Mouse (Mus musculus) liver, embryonic 16.5 days (tissue): ENCODE results near the gene Asap2. TPM values are rescaled to one million over a fixed set of nuclear protein-coding genes. Genes with fewer than 3 reads are reported as not detected.

Experiments
- ATAC-seq: fragments of 200-750 bp; cut with Nextera tagmentation; 2 replicates; pipeline ENCODE4 v1.8.0; 2017; ENCODE audit warnings: low read depth, mild to moderate bottlenecking, moderate number of reproducible peaks, moderate library complexity
- H3K27ac ChIP-seq: fragments of 300-500 bp; sonication (generic); 2 replicates; pipeline ENCODE4 v1.5.1; 2014; ENCODE audit warnings: mild to moderate bottlenecking, low read length
- H3K27me3 ChIP-seq: fragments of 300-500 bp; sonication (generic); 2 replicates; pipeline ENCODE4 v1.6.1; 2014; ENCODE audit warnings: low read depth, low read length, mixed read lengths; ENCODE audit not compliant: control insufficient read depth, insufficient read depth
- H3K36me3 ChIP-seq: fragments of 300-500 bp; sonication (generic); 2 replicates; pipeline ENCODE4 v1.6.1; 2014; ENCODE audit warnings: mild to moderate bottlenecking; ENCODE audit not compliant: control insufficient read depth, insufficient read depth
- H3K4me1 ChIP-seq: fragments of 300-500 bp; sonication (generic); 2 replicates; pipeline ENCODE4 v1.6.1; 2014; ENCODE audit warnings: low read depth, low read length, mixed read lengths; ENCODE audit not compliant: control insufficient read depth
- H3K4me2 ChIP-seq: fragments of 300-500 bp; sonication (generic); 2 replicates; pipeline ENCODE4 v1.6.1; 2014; ENCODE audit warnings: low read depth, low read length, mixed read lengths
- H3K4me3 ChIP-seq: fragments of 300-500 bp; sonication (generic); 2 replicates; pipeline ENCODE4 v1.5.1; 2014; ENCODE audit warnings: low read depth, mild to moderate bottlenecking, low read length
- H3K9ac ChIP-seq: fragments of 300-500 bp; sonication (generic); 2 replicates; pipeline ENCODE4 v1.6.1; 2014; ENCODE audit warnings: low read depth, low read length
- H3K9me3 ChIP-seq: fragments of 300-500 bp; sonication (generic); replicated peaks from 2 replicates; pipeline ENCODE4 v1.6.1; 2016; ENCODE audit warnings: low read length; ENCODE audit not compliant: control insufficient read depth
- WGBS: fragments of 180-500 bp; shearing (Covaris S2); extraction: QIAGEN DNeasy Blood & Tissue Kit; methylation state at CpG from one replicate; pipeline ENCODE4 v1.1.7; 2014; ENCODE audit not compliant: insufficient replicate concordance; 5-methylcytosine and 5-hydroxymethylcytosine counted together
- polyA plus RNA-seq: library from polyadenylated mRNA; unstranded; fragments of >200 nt; fragmentation: Nextera tagmentation; extraction: Ambion mirVana; gene quantifications from 2 replicates; pipeline ENCODE4 v1.2.1, GENCODE M21; 2015

Gene Asap2
- polyA plus RNA-seq, 1 experiment from 2014 or later, result 1.5 TPM

DNA sequence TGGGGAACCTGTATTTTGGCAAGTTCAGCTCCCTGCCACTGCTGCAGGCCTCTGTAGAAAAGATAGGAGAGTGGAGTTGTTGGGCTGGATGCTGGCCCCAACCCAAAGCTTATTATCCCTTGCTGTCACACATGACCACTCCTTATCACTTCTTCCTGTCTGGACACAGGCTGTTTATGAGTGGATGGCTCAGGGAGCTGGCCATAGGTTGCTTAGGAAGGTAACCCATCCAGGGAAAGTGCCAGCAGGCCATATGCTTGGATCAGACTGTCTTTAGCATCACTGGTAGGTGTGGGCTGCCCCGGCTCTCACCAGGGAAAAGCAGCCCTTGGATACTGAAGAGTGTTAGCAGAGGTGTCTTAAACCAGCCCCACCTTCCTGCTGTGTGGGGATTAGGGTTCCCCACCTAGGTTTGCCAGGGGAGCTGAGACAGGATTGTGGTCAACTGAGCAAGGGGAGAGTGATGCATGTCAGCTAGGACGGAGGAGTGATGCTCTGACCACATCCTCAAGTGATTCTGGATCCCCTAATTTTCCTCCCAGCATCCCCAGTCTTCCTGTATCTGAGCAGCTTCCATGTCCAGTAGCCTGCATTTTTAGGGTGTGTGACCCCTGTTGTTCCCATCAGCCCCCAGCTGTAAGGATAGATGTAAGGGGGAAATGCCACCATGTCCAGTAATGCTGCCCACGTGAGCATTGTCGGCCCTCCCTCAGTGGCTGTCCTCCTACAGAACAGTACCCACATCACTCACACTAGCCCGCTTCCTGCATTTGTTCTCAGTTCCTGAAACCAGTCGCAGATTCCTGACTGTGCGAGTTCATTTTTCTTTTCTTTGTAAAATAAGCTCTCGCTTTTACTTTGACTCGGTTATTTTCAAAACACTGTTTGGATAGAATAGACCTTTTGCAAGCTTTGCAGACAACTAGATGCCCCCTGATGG is 138.9 kb downstream of the Asap2 start:
- Histone ChIP-seq H3K9ac (no peak overlapping the region), H3K36me3 (no peaks in the 10 kb centered on the region), H3K4me3 (no peak overlapping the region), H3K27ac (no peak overlapping the region), H3K9me3 (no peaks in the 10 kb centered on the region), H3K27me3 (no peaks in the 10 kb centered on the region), H3K4me2 (no peak overlapping the region), H3K4me1 (peaks cover 3% of the 10 kb centered on the region)
- 42% methylated on average over 9 of the region's 9 CpGs for WGBS
- 0 out of 2 replicates have a peak, but pooled peaks have one; percentile 24 for ATAC-seq

DNA sequence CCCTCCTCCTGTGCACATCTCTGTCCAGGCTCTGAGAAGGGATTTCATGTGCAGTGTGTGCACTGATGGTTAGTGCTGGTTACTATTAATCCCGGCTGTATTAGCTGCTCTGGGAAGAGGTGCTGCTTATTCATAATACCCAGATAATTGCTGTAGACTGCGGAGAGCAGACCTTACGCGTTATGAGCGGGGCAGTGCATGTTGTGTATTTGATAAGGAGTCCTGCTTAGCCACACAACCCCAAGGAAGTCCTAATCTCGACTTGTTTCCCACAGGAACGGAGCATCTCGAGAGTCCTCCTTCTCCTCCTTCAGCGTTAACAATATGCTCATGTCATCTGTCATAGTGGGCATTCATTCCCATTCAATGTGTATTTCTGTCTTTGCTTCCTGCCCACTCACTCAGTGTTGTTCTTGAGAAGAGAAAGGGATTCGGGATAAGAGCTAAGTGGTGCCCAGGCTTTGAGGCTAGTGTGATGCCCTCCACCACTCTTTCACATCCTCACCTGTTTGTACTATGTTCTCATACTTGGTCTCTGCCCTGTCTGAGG is 140.1 kb downstream of the Asap2 start:
- no peak for ATAC-seq
- H3K4me3 ChIP-seq, result no peak overlapping the region
- peaks cover 3% of the 10 kb centered on the region for H3K4me1 ChIP-seq
- 24% methylated on average over 10 of the region's 10 CpGs for WGBS
- H3K9me3 ChIP-seq, result no peaks in the 10 kb centered on the region
- no peaks in the 10 kb centered on the region for H3K36me3 ChIP-seq
- H3K9ac ChIP-seq, result no peak overlapping the region
- no peaks in the 10 kb centered on the region for H3K27me3 ChIP-seq
- no peak overlapping the region for H3K4me2 ChIP-seq
- no peak overlapping the region for H3K27ac ChIP-seq

DNA sequence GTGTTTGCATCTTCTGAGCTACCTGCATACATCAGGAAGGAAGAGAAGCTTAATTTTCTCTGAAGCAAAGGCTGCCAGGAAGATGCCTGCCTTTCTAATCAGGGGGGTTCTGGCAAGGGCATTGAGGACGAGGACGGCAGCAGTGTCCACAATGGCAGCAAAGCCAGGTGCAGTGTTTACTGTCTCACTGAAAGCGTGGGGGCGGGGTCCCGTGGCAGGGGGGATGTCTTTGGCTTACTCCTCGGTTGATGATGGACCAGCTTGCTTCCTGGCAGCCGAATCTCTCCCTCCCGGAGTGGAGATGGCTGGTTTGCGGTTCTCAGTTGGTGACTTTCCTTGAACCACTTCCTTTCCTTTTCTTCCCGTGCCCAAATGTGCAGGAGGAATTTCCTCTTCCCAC is 142.3 kb downstream of the Asap2 start:
- ATAC-seq, result no peak
- H3K36me3 ChIP-seq, result no peaks in the 10 kb centered on the region
- peaks cover 14% of the 10 kb centered on the region for H3K4me1 ChIP-seq
- H3K4me3 ChIP-seq, result no peak overlapping the region
- H3K9ac ChIP-seq, result no peak overlapping the region
- no peak overlapping the region for H3K27ac ChIP-seq
- no peaks in the 10 kb centered on the region for H3K9me3 ChIP-seq
- H3K4me2 ChIP-seq, result no peak overlapping the region
- 16% methylated on average over 10 of the region's 10 CpGs for WGBS
- no peaks in the 10 kb centered on the region for H3K27me3 ChIP-seq

DNA sequence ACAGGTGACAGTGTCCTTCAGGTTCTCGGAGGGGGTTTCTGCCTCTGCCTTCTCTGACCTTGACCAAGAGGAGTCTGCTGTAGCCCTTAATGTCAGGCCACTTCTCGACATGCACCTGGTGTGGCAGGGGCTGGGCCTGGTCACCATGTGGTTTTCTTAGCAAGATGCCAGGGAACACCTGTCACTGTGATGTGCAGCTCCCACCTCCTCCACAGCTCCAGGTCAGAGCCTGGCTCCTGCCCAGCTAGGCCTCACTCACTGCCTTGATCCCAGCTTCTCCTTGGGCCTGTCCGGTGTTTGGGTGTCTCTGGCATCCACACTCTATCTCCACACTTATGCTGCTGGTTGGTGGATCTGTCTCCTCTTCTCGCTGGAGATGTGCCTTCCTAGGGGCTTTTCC is 142.8 kb downstream of the Asap2 start:
- Histone ChIP-seq H3K27me3 (no peaks in the 10 kb centered on the region), H3K27ac (no peak overlapping the region), H3K36me3 (no peaks in the 10 kb centered on the region), H3K4me2 (no peak overlapping the region), H3K4me1 (peaks cover 14% of the 10 kb centered on the region), H3K9ac (no peak overlapping the region), H3K4me3 (no peak overlapping the region), H3K9me3 (no peaks in the 10 kb centered on the region)
- 59% methylated on average over 4 of the region's 4 CpGs for WGBS
- no peak for ATAC-seq

DNA sequence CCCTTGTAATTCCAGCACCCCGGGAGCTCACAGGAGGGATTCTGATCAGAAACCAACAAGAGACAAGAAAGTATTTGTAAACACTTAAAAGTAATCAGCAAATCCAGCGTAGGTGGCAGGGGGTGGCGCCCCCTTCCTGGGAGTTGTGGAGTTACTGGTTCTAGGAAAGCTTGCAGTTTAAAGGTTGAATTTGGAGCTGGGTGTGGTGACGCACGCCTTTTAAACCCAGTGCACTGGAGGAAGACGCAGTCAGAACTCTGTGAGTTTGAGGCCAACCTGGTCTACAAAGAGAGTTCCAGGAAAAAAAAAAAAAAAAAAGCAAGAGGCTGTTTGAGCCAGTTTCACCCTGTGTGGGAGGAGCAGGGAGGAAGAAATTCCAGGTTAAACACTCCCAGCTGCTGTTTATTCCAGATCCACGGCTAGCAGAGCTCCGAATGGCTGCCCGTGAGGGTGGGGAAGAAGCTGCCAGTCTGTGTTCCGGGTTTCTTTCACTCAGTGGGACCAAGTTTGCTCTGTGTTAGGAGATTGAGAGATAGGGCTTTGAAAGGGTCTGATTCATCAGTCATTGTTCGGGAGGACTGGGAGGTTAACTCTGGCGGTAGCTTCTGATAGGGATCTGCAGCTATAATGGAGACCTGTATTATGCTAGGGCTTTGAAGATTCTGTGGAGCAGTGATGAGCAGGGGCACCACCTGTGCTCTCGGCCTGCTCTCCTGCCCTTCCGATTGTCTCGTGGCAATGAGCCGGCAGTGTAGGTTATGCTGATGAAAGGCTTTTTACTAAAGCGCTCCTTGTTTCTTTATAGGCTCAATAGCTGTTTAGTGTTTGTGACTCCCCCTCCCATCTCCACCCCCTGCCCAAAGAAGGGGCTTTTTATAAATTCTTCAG is 144.0 kb downstream of the Asap2 start:
- Histone ChIP-seq H3K4me3 (no peak overlapping the region), H3K36me3 (no peaks in the 10 kb centered on the region), H3K9ac (no peak overlapping the region), H3K4me2 (no peak overlapping the region), H3K9me3 (no peaks in the 10 kb centered on the region), H3K4me1 (peaks cover 11% of the 10 kb centered on the region), H3K27me3 (no peaks in the 10 kb centered on the region), H3K27ac (no peak overlapping the region)
- no peak for ATAC-seq
- 51% methylated on average over 17 of the region's 17 CpGs for WGBS

DNA sequence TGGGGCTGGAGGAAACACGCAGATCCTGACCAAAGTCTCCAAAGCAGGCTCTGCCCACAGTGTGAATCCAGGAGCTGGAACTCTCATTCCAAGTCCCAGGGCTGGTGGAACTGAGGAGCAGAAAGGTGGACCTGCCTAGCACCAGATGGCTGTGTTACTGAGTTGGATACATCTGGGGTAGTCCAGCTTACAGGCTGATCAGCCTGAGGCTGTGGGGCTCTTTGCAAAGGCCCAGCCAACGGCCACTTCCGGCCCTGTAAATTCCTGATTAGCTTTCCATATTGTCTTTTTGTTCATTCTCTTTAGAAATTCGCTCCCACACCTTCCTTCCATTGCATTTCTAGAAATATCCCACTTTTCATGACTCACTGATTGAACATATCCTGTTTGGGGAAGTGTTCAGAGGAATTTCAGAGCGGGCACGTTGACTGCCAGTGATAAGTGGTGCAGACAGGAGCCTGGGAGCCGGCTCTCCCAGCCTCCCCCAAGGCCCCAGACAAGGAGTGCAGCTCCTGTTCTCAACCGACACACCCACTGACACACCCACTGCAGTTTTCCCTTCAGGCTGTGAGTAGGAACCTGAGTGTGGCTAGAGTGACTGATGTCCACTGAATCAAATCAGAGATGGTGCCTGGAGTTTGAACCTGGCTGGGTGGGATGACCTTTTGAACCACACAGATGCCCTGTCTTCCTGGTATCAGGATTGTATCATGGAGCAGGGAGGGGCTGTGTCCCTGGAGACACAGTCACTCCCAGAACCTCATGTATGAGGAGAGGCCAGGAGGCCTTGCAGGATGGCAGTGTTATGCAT is 145.6 kb downstream of the Asap2 start:
- no peak overlapping the region for H3K9ac ChIP-seq
- ATAC-seq, result peak; percentile 24; the same call in 1 of the 2 replicates
- no peaks in the 10 kb centered on the region for H3K36me3 ChIP-seq
- H3K27ac ChIP-seq, result no peak overlapping the region; the same call in 1 of the 2 replicates
- H3K4me1 ChIP-seq, result peaks cover 11% of the 10 kb centered on the region
- H3K4me2 ChIP-seq, result no peak overlapping the region
- H3K4me3 ChIP-seq, result no peak overlapping the region
- H3K27me3 ChIP-seq, result no peaks in the 10 kb centered on the region
- 26% methylated on average over 8 of the region's 8 CpGs for WGBS
- H3K9me3 ChIP-seq, result no peaks in the 10 kb centered on the region

DNA sequence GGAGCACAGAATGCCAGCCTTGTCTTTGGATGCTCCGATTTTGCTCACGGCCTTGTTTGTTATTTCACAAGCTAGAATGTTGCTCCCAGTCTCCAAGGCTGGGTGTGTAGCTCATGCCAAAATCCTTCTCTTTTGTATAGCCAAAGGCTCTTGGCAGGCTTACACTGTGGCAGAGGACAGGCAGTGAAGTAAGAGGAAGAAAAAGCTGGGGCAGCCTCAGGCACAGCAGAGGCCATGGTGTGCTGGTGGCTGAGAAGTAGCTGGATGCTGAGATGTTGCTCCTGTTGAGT is 146.1 kb downstream of the Asap2 start:
- no peak for ATAC-seq
- 53% methylated on average over 2 of the region's 2 CpGs for WGBS

DNA sequence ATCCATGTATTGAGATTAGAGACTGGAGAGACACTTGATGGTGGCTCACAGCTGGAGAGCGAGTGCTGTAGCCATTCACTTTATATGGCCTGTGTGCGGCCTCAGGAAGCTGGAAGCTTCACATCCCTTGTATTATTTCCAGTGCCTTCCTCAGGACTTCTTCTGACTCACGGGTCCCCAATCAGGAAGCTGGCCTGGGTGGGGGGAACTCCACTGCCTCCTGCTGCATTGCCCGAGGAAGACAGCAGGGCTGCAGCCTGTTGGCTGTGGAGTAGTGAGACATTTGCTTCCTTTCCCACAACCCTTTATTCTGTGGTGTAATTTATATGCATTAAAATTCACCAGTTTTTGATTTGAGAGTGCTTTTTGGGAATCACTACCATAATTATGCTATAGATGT is 149.3 kb downstream of the Asap2 start:
- Histone ChIP-seq H3K9ac (no peak overlapping the region), H3K4me1 (peaks cover 25% of the 10 kb centered on the region), H3K27ac (no peak overlapping the region), H3K4me3 (no peak overlapping the region), H3K36me3 (no peaks in the 10 kb centered on the region), H3K9me3 (no peaks in the 10 kb centered on the region), H3K27me3 (no peaks in the 10 kb centered on the region), H3K4me2 (no peak overlapping the region)
- WGBS, result 46% methylated on average over 4 of the region's 4 CpGs
- no peak for ATAC-seq

More for the DNA sequence above, 146.1 kb downstream of the Asap2 start:
- no peaks in the 10 kb centered on the region for H3K36me3 ChIP-seq
- no peaks in the 10 kb centered on the region for H3K9me3 ChIP-seq
- peaks cover 17% of the 10 kb centered on the region for H3K4me1 ChIP-seq
- H3K4me2 ChIP-seq, result no peak overlapping the region
- H3K27me3 ChIP-seq, result no peaks in the 10 kb centered on the region
- H3K27ac ChIP-seq, result no peak overlapping the region
- no peak overlapping the region for H3K9ac ChIP-seq
- no peak overlapping the region for H3K4me3 ChIP-seq
